Mouse (Mus musculus) CD8-positive naive resting alpha-beta T cell, adult 57 days (primary cell): ENCODE data around the gene Prcp. TPM values are rescaled to one million over a fixed set of nuclear protein-coding genes. Genes with fewer than 3 reads are reported as not detected.

Source experiments
- total RNA-seq: library from RNA; stranded (reverse); gene quantifications from one replicate; pipeline ENCODE4 v1.2.4, GENCODE M21; 2023

Prcp gene
- 16.3 TPM for total RNA-seq

DNA sequence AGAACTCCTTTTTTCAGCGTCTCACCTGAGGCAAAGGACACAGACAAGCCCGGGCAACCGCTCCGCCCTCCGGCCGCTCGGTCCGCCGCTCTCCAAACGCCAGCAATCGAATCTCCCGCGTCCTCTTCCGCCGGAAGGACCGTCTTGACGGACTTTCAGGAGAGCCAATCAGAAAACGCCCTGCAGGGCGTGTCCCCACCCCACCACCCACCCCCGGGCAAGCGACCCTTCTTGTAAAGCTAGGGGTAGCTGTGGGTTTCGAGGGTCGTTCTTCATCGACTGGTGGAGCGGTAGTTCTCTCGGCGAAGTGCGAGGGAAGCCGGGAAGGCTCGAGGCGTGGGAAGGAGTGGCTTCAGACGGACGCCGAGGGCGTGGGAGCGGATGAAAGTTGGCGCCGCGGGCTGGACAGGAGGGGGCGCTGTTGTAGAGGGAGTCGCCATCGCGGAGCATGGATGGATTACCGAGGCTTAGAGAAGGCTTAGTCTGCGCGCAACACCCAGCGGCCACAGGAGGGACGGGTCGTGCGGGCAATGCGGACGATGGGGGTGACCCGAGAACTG lies at the start of gene Prcp, which contains the start of gene Ddias:
Gene Prcp (plus strand): TSS at position 355 of the 560 bp plus-strand sequence.
Gene Ddias (minus strand): TSS at position 132 of the 560 bp plus-strand sequence.

Other genes starting within 250 kb of the Prcp start
- gene Ankrd42, start 237.3 kb upstream of the Prcp start, total RNA-seq, result 0.18 TPM
- gene Pcf11, start 204.5 kb upstream of the Prcp start, total RNA-seq, result 256 TPM
- 5.9 TPM for gene Rab30, start 132.9 kb upstream of the Prcp start, total RNA-seq
- 3.0 TPM for gene Ddias, start 223 bp upstream of the Prcp start, total RNA-seq
- not detected for gene Fam181b, start 205.4 kb downstream of the Prcp start, total RNA-seq